Mouse (Mus musculus): Measurements from ENCODE around the gene Spsb3.

- TF ChIP-seq CTCF (IDR thresholded peaks at IDR 0.05; ENCODE audit: control insufficient read depth, insufficient read depth, insufficient replicate concordance, low read depth, low read length) (no peak), POLR2A (IDR thresholded peaks at IDR 0.05; ENCODE audit: control insufficient read depth, low read depth, low read length) (no peak)
Observed at GRCm38 (mm10) chr17:24867914-24868313, 18.5 kb upstream of the Spsb3 start.

All from testis, adult 2 months (tissue).